Mouse (Mus musculus) spleen, embryonic (tissue): ENCODE data around the gene Edn1.

Experiments used
- CTCF ChIA-PET: fragments of 350-600 bp; sonication (Branson Sonifier 250); formaldehyde crosslinking; loops from one replicate; lab custom pipeline; 2022; lab: Charles Lee

Edn1 gene

DNA sequence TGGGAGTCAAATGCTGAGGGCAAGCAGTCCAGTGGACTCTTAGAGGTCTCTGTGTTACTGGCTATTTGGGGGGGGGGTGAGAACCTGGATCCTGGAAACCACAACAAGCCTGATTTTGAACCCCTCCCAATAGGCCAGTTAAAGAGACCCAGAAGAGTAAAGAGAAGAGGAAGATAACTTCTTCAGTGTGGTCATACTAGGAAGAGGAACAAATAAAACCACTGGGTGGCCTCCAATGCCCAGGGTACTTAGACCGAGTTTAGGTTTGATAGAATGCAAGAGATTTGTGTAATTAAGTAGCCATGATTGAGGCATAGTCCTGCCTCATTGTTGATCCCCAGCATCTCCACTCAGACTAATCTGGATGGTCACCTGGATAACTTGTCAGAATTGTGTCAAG lies 14.4 kb downstream of the Edn1 start:
- CTCF ChIA-PET: interaction anchor here (0.6 kb wide), 1 partner anchor 14 kb away, joined by 3 read pairs; no protein-coding TSS in a partner anchor

- CTCF ChIA-PET: no interaction called here
Measured at GRCm38 (mm10) chr13:42317808-42318207, 16.5 kb downstream of the Edn1 start.

- CTCF ChIA-PET: no interaction called here
Measured at GRCm38 (mm10) chr13:42328576-42328975, 27.3 kb downstream of the Edn1 start.

- CTCF ChIA-PET: no interaction called here
Measured at GRCm38 (mm10) chr13:42331104-42331503, 29.8 kb downstream of the Edn1 start.

- CTCF ChIA-PET: no interaction called here
Measured at GRCm38 (mm10) chr13:42334981-42335380, 33.7 kb downstream of the Edn1 start.

DNA sequence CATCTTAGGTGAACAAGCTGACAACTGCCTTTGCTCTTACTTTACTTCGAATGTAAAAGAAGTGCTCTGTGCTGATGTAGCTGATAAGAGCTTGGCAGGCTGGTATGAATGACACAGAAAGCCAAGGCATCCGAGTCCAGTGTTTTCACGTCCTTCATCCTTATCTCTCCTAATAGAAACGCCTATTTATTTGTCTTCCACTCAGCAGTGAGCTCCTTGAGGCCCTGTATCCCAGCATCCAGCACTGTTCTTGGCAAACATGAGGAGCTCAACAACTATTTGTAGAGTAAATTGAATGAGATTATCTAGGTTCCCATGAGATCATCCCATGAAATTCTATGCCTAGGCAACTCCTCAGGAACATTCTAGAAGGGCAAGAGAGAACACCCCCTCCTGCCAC lies 35.1 kb downstream of the Edn1 start:
- CTCF ChIA-PET: no interaction called here

GRCm38 (mm10) chr13:42337072-42337471 lies 35.8 kb downstream of the Edn1 start:
- CTCF ChIA-PET: no interaction called here

DNA sequence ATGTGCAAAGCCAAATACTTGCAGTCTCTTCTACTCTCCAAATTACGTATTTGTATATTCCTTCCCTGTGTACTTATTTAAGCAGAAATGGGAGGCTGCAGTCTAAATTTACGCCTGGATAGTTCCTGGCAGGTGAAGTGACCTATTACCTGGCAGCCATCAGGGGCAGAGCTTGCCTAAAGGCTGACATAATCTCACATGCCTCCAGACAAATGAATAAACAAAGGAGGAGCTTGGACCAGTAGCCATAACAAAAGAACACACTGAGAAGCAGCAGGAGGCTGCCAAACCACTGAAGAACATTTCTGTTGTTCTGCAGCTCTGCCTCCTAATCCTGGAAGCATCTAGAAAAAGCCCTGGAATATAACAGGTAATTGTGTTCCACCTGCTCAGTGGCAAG lies 38.2 kb downstream of the Edn1 start:
- CTCF ChIA-PET: interaction anchor here (0.8 kb wide), 1 partner anchor 1388 kb away, joined by 4 read pairs; no protein-coding TSS in a partner anchor

DNA sequence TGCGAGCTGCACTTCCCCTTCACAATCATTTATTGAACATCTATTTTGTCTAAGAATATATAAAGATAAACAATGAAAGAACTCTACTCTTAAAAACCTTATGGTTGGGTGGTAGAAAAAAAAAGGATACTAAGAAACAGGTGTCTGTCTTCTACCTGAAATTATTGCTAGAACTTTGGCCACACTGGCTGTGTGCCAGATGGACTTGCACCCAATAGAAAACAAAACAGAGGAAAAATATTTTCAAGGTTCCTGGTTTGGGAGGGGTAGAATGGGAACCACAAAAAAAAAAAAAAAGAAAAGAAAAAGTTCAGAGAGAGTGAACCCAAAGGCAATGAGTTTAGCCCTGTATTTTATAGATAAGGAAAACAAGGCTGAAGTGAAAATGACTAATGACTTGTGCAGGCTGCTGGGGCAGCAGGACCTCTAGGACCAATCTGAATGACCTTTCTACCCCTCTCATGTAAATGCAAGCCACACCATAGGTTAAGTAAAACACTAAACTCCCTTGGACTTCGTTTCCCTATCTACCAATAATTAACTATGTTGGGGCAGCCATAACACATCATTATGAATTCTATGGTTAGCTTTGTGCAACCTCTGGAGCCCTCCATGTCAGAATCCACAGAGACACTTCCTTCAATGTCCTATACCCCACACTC lies 40.7 kb downstream of the Edn1 start:
- CTCF ChIA-PET: no interaction called here

DNA sequence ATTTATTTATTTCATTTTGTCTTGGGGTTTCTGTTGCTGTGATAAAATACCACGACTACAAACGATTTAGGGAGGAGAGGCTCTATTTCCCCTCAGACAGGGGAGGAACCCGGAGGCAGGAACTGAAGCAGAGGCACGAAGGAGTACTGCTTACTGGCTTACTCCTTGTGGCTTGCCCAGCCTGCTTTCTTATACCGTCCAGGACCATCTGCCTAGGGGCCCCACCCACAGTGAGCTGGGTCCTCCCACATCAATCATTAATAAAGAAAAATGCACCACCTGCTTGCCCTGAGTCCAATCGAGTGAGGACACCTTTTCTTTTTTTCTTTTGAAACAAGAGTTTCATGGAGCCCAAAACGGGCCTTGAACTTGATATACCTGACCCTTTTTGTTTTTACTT lies 44.2 kb downstream of the Edn1 start:
- CTCF ChIA-PET: no interaction called here

GRCm38 (mm10) chr13:42346414-42346813 lies 45.1 kb downstream of the Edn1 start:
- CTCF ChIA-PET: no interaction called here

- CTCF ChIA-PET: no interaction called here
Measured at GRCm38 (mm10) chr13:42351675-42352074, 50.4 kb downstream of the Edn1 start.
